Mouse (Mus musculus) 3134 (cell line): ENCODE data around the gene Orai1.

Experiments used
- DNase-seq: peaks from one replicate; pipeline ENCODE4 v3.0.0-alpha.2; 2011; ENCODE audit warnings: low spot score; ENCODE audit not compliant: insufficient read length; ENCODE audit errors: extremely low read depth

Gene Orai1

GRCm38 (mm10) chr5:123027436-123027835 lies 12.6 kb downstream of the Orai1 start:
- no peak for DNase-seq

- no peak for DNase-seq
Measured at GRCm38 (mm10) chr5:123029729-123030128, 14.9 kb downstream of the Orai1 start.

- no peak for DNase-seq
Measured at GRCm38 (mm10) chr5:123031312-123031711, 16.4 kb downstream of the Orai1 start.

- no peak for DNase-seq
Measured at GRCm38 (mm10) chr5:123033646-123034160, 18.8 kb downstream of the Orai1 start.

GRCm38 (mm10) chr5:123035089-123035488 lies 20.2 kb downstream of the Orai1 start:
- no peak for DNase-seq

GRCm38 (mm10) chr5:123035564-123035963 lies 20.7 kb downstream of the Orai1 start:
- DNase-seq, result no peak

GRCm38 (mm10) chr5:123038115-123038514 lies 23.2 kb downstream of the Orai1 start:
- no peak for DNase-seq

- DNase-seq, result no peak
Measured at GRCm38 (mm10) chr5:123039120-123039752, 24.4 kb downstream of the Orai1 start.

GRCm38 (mm10) chr5:123040796-123041195 lies 25.9 kb downstream of the Orai1 start:
- DNase-seq, result no peak

GRCm38 (mm10) chr5:123043856-123044255 lies 29.0 kb downstream of the Orai1 start:
- no peak for DNase-seq

- DNase-seq, result no peak
Measured at GRCm38 (mm10) chr5:123045561-123046295, 30.9 kb downstream of the Orai1 start.

GRCm38 (mm10) chr5:123046916-123047315 lies 32.0 kb downstream of the Orai1 start, which contains the start of gene Morn3:
Gene Morn3 (minus strand): TSS chr5:123047016.
- no peak for DNase-seq

GRCm38 (mm10) chr5:123049271-123049670 lies 34.4 kb downstream of the Orai1 start:
- no peak for DNase-seq

- DNase-seq, result peak; percentile 19
Measured at GRCm38 (mm10) chr5:123050918-123051317, 36.0 kb downstream of the Orai1 start.

- no peak for DNase-seq
Measured at GRCm38 (mm10) chr5:123051736-123052135, 36.9 kb downstream of the Orai1 start.

GRCm38 (mm10) chr5:123057366-123058250 lies 42.7 kb downstream of the Orai1 start:
- peak; percentile 96 for DNase-seq

- DNase-seq, result no peak
Measured at GRCm38 (mm10) chr5:123058251-123059102, 43.6 kb downstream of the Orai1 start.

GRCm38 (mm10) chr5:123059757-123060520 lies 45.1 kb downstream of the Orai1 start:
- DNase-seq, result peak; percentile 19

GRCm38 (mm10) chr5:123060706-123061401 lies 46.0 kb downstream of the Orai1 start:
- no peak for DNase-seq
